Mouse (Mus musculus) spleen, adult 2 months (tissue): ENCODE results near the gene Cant1.

Experiments
- CTCF ChIP-seq: fragments of 200-500 bp; IDR thresholded peaks from 2 replicates; pipeline ENCODE4 v1.5.1; 2011; ENCODE audit warnings: mild to moderate bottlenecking, inconsistent platforms; ENCODE audit not compliant: insufficient read depth, insufficient read length, insufficient replicate concordance; ENCODE audit errors: extremely low read depth
- POLR2A ChIP-seq: fragments of 200-500 bp; IDR thresholded peaks from 2 replicates; pipeline ENCODE4 v1.6.1; 2011; ENCODE audit warnings: low read depth, low read length, inconsistent platforms

DNA sequence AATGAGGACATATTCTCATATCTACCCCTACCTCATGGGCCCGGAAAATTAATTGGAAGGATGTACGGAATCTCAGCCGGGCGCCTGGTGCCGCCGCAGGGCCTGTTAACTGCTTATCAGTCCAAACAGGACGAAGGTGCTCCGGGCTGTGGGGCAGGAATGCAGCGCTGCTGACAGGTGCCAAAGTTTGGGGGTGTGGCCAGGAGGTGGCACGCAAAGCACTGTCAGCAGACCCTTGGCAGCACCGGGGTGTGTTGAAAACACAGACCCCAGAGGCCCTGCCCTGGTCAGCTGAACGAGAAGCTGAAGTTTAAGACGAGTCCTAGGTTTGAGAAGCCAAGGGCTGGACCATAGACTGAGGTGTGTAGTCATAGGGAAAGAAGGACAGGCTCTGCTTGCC is 23.8 kb upstream of the Cant1 start:
- TF ChIP-seq CTCF (no peak), POLR2A (no peak)
